Mouse (Mus musculus) bone marrow, adult 2 months (tissue): ENCODE results near the gene Naa80. TPM values are rescaled to one million over a fixed set of nuclear protein-coding genes. Genes with fewer than 3 reads are reported as not detected.

ENCODE experiments used
- H3K27ac ChIP-seq: fragments of 200-500 bp; 2 replicates; pipeline ENCODE4 v1.5.1; 2012; ENCODE audit warnings: low read depth, mild to moderate bottlenecking, control low read depth, inconsistent platforms, low read length; ENCODE audit not compliant: control insufficient read depth, poor library complexity, insufficient read depth
- H3K4me1 ChIP-seq: fragments of 200-500 bp; 2 replicates; pipeline ENCODE4 v1.6.1; 2011; ENCODE audit warnings: low read length; ENCODE audit not compliant: control insufficient read depth, insufficient read depth
- H3K4me3 ChIP-seq: fragments of 200-500 bp; replicated peaks from 2 replicates; pipeline ENCODE3; 2011; ENCODE audit warnings: mild to moderate bottlenecking, low read depth, low read length, control low read depth; ENCODE audit not compliant: control insufficient read depth
- CTCF ChIP-seq: fragments of 200-500 bp; IDR thresholded peaks from 2 replicates; pipeline ENCODE4 v1.5.1; 2011; ENCODE audit warnings: low read length, control low read depth; ENCODE audit not compliant: control insufficient read depth, insufficient read depth
- POLR2A ChIP-seq: fragments of 200-500 bp; IDR thresholded peaks from 2 replicates; pipeline ENCODE4 v1.6.1; 2011; ENCODE audit warnings: low read depth, mild to moderate bottlenecking, control low read depth, low read length, borderline replicate concordance; ENCODE audit not compliant: control insufficient read depth
- WGBS: fragments of 180-500 bp; shearing (Covaris S2); methylation state at CpG from one replicate; pipeline ENCODE4 v1.1.7; 2018; 5-methylcytosine and 5-hydroxymethylcytosine counted together
- polyA plus RNA-seq: library from polyadenylated mRNA; stranded (reverse); fragments of >200 nt; gene quantifications from 2 replicates; pipeline ENCODE4 v1.2.4, GENCODE M21; 2011; ENCODE audit warnings: low replicate concordance; ENCODE audit not compliant: missing spikeins, insufficient read depth, insufficient read length

The Naa80 gene
- polyA plus RNA-seq, 1 experiment, result 34.9 TPM

GRCm38 (mm10) chr9:107580501-107581317, 2.0 kb downstream of the Naa80 start, which contains the start of gene Hyal3:
TSS of gene Hyal3 (plus strand) at chr9:107580818.
- H3K4me3 ChIP-seq, result peak within 1 kb of the TSS; percentile 90
- TF ChIP-seq POLR2A (no peak; the same call in none of the 2 replicates), CTCF (no peak; the same call in 1 of the 2 replicates)
- under 1% methylated on average over 32 of the region's 32 CpGs for WGBS
- no peaks in the 10 kb centered on the region; the same call in 1 of the 2 replicates for H3K4me1 ChIP-seq
- peak within 1 kb of the TSS; percentile 91 for H3K27ac ChIP-seq

DNA sequence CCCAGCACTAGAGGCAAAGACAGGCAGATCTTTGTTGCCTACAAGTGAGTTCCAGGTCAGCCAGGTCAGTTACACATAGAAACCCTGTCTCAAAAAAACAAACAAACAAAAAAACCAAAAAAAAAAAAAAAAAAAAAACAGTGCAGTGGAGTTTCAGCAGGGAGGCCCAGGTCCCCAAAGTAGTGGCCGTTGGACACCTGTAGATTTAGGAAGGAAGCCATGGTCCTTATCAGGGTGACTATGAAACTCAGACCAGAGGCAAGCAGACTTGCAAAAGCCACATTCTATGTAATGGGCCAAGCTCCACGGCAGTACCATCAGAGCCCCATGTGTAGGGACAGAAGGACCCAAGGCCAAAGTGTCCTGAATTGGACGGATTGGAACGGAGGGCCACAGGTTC, 2.9 kb downstream of the Naa80 start:
- TF ChIP-seq CTCF, result no peak
- TF ChIP-seq POLR2A, result no peak
- peak overlapping the region; percentile 91 for H3K27ac ChIP-seq
- peaks cover 1% of the 10 kb centered on the region; the same call in 1 of the 2 replicates for H3K4me1 ChIP-seq
- 22% methylated on average over 4 of the region's 4 CpGs for WGBS
- H3K4me3 ChIP-seq, result peak overlapping the region; percentile 90

DNA sequence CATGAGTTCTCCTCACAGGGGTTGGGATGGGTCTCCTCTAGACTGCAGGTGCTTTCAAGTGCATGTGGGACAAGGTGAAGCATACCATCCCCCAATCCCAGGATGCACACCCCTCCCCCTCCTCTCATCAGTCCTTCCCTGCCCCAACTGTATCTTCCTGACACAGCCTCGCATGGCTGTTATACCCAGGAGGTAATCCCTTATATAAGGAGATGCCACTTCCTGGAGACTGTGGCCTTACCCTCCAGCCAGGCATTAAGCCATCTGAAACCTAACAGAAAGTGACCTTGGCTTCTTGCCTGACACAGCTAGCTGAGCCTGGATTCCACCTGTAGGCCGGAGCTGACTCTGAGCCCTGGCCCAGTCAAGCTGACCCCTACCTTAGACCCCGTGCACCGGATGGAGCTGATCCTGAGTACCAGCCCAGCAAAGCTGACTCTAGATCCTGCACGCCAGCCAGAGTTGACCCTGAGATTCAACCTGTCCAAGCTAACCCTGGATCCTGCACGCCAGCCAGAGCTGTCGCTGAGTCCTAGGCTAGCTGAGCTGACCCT, 3.9 kb downstream of the Naa80 start:
- TF ChIP-seq CTCF, result no peak
- no peak for TF ChIP-seq POLR2A
- peak overlapping the region; percentile 56 for H3K27ac ChIP-seq
- no peak overlapping the region for H3K4me3 ChIP-seq
- 77% methylated on average over 7 of the region's 7 CpGs for WGBS
- peaks cover 1% of the 10 kb centered on the region; the same call in 1 of the 2 replicates for H3K4me1 ChIP-seq

GRCm38 (mm10) chr9:107583174-107583573, 4.5 kb downstream of the Naa80 start:
- WGBS, result 92% methylated on average over 14 of the region's 14 CpGs
- Histone ChIP-seq H3K27ac (no peak overlapping the region; the same call in 1 of the 2 replicates), H3K4me3 (no peak overlapping the region), H3K4me1 (peaks cover 1% of the 10 kb centered on the region; the same call in 1 of the 2 replicates)
- no peak for TF ChIP-seq POLR2A
- no peak for TF ChIP-seq CTCF

- Histone ChIP-seq H3K4me3 (peak overlapping the region; percentile 48), H3K27ac (peak overlapping the region; percentile 73)
These were observed 7.8 kb downstream of the Naa80 start for GRCm38 (mm10) chr9:107586504-107586903.

DNA sequence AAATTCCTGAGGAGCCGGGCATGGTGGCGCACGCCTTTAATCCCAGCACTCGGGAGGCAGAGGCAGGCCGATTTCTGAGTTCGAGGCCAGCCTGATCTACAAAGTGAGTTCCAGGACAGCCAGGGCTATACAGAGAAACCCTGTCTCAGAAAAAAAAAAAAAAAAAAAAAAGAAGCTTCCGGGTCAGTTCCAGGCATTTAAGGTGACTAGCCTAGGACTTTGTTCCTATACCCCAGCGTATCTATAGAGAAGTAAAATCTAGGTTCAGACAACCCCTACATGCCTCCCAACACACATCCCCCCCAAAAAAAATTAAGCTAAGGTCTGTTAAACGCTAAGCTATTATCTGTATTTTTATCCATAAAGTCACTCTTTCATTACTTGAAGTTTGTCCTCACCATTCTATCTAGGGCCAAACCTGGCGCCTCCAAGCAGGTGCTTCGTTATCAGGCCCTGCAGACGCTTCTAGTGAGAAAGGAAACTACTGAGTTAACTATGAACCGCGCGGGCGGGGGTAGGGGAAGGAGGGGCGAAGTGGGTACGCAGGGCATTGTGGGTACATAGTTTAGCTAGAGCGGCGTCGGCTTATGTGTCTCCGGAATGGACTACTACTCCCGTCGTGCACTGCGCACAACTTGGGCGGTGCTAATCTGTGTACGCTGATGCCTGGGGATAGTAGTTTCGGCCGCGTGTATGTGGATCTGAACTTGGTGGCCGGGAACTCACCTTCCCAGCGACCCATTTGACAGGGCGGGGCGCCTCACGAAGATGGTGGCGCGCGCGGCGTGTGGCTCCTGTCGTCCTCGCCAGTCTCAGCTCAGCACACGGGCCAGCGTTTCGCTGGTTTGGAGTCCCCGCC, 8.5 kb downstream of the Naa80 start, which contains the start of gene Ifrd2:
Gene Ifrd2 (plus strand): TSS at position 669 of the 859 bp plus-strand sequence.
- no peak for TF ChIP-seq CTCF
- TF ChIP-seq POLR2A, result peak; percentile 93
- peaks cover 1% of the 10 kb centered on the region; the same call in 1 of the 2 replicates for H3K4me1 ChIP-seq
- 10% methylated on average over 46 of the region's 46 CpGs for WGBS
- peak within 1 kb of the TSS; percentile 89 for H3K27ac ChIP-seq
- peak within 1 kb of the TSS; percentile 79 for H3K4me3 ChIP-seq

More at GRCm38 (mm10) chr9:107586504-107586903, 7.8 kb downstream of the Naa80 start:
- no peak for TF ChIP-seq POLR2A
- no peak for TF ChIP-seq CTCF
- H3K4me1 ChIP-seq, result peaks cover 1% of the 10 kb centered on the region; the same call in 1 of the 2 replicates
- WGBS, result 84% methylated on average over 5 of the region's 5 CpGs

DNA sequence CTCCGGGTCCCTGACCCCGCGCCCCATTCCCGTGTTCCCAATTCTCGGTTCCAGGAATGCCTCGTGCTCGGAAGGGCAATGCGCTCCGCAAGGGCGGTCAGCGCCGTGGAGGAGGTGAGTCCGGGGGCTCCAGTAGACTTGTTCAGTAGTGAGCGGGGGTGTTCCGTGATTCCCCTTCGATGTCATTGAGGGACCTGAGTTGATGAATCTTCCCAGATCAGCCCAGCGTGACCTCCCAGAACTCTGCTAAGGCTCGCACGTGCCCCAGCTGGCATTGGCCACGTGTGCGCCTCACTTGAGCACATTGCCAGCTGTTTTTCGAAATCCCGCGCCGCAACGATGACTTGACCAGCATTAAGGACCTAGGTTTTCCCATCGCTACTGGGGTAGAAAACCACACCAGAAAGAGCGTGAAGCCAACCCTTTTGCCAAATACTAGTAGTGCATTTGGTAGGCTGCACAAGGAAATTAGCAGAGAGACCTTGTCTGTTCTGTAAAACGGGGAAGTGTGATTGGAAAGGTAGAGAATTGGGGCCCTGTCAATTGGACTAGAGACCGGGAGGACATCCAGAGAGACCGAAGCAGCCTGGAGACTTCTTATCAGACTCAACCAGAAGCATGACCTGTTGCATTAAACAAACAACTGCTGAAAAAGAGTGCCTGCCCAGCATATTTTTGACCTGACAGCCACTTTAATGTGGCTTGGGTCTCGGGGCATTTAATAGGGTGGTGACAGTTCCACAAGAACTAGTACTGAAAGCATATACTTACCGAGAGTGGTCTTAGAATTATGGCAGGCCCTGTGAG, 9.3 kb downstream of the Naa80 start:
- Histone ChIP-seq H3K27ac (peak overlapping the region; percentile 89), H3K4me1 (peaks cover 1% of the 10 kb centered on the region; the same call in 1 of the 2 replicates), H3K4me3 (peak overlapping the region; percentile 79)
- whole genome bisulfite sequencing, result under 1% methylated on average over 33 of the region's 33 CpGs
- TF ChIP-seq POLR2A, result no peak
- no peak for TF ChIP-seq CTCF
